Mouse (Mus musculus): Measurements from ENCODE around the gene Morn2.

Morn2 gene

GRCm38 (mm10) chr17:80324521-80324920 lies 34.5 kb downstream of the Morn2 start:
- DNase-seq: no peak

DNA sequence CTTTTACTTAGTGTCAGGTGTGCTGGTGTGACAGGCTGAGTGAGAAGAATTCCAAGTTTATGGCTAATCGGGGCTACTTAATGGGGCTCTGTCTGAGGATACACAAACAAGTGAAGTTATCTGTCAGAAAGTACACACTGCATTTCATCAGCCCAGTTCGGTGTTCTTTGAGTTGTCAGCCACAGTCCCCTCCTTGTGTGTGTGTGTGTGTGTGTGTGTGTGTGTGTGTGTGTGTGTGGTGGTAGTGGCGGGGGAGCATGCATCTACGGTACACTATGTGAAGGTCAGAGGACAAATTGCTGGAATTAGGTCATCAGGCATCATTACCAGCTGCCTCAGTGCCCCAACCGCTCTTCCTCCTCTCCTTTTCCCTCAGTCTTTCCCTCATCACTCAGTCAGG lies 35.5 kb downstream of the Morn2 start:
- DNase-seq: no peak

- no peak for DNase-seq
These were observed 36.4 kb downstream of the Morn2 start for GRCm38 (mm10) chr17:80326431-80326830.

DNA sequence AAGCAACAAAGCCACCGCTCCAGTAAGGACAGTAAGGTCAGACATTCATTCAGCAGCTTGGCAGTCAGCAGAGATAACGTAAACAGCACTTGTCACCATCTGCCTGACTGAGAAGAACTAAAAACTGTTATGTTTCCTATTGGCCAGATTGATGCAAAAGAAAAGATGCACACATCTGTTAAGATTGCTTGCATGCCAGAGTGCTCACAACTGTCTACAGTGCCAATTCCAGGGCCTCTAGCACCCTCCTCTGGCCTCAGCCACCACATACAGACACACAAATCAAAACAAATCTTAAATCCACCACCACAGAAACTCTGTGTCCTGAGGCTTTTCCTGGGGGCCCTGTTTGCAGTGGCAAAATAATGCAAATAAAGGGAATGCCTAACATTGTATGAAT lies 42.4 kb downstream of the Morn2 start:
- no peak for DNase-seq

DNA sequence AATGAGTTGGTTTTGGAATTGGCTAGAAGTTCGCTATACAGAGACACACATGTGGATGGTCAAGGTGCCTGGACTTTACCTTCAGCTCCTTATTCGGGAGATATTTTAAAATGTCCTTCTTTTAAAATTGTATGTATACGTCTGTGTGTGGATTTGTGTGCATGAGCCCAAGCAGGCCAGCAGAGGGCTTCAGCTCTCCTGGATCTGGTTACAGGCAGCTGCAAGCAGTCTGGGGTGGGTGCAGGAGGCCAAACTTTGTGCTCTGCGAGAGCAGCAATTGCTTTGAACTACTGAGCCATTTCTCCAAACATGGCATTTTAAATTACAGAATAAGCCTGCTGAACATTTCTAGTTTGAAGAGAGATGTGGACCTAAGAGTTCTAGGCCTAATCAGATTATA lies 55.3 kb downstream of the Morn2 start:
- DNase-seq: no peak

GRCm38 (mm10) chr17:80346591-80347125 lies 56.7 kb downstream of the Morn2 start:
- DNase-seq: peak; percentile 3

Measured in kidney, adult 11 months (tissue).